In the genomic region with DNA sequence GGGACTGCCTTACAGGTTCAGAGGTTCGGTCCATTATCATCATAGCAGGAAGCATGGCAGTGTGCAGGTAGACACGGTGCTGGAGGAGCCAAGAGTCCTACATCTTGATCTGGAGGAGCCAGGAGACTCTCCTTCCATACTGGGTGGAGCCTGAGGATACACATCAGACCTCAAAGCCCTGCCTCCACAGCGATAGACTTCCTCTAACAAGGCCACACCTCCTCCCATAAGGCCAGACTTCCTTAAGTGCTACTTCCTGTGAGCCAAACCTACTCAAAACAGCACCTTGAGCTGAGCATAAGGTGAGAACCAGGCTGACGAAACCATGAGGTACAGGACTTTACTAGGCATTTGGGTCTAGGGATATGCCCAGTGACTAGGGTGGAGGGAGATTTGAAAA, we compare ENCODE assay signal across 24 mouse cellular contexts. TPM values are rescaled to one million over a fixed set of nuclear protein-coding genes. Genes with fewer than 3 reads are reported as not detected.
A peak's percentile ranks its signal among the peaks of the same experiment; 100 is the strongest.
DNase-seq lines count a peak whose midpoint lies in the region; ATAC-seq and TF ChIP-seq lines count a peak whose summit lies in the region.
"Had no signal": no experiment of that assay in that cellular context is flagged by ENCODE, and none has a peak within 500 bp of the region (broad histone marks: within the 10 kb centered on the region; RNA-seq: fewer than 3 reads in every experiment).

No protein-coding gene starts in this region.

- TF ChIP-seq RAD21 in MEL (IDR thresholded peaks at IDR 0.05; ENCODE audit: low read depth, low read length): no peak

- ATAC-seq in megakaryocyte progenitor cell, adult 5-6 weeks (replicated peaks; ENCODE audit: poor library complexity): peak; percentile 43
- no peak for ATAC-seq in activated CD4-positive, CD25-positive, alpha-beta regulatory T cell, adult 4 months
- ATAC-seq: forebrain, embryonic 14.5 days; intestine, postnatal 0 days; Patski had no signal

- no peak overlapping the region for H3K9ac ChIP-seq in MEL (ENCODE audit: control insufficient read depth, low read depth, low read length, poor library complexity, severe bottlenecking)
- H3K9ac ChIP-seq: embryonic facial prominence, embryonic 15.5 days; heart, embryonic 15.5 days; hindbrain, embryonic 14.5 days had no signal

- no peaks in the 10 kb centered on the region for H3K79me2 ChIP-seq in MEL (ENCODE audit: control insufficient read depth, insufficient read depth, low read length, poor library complexity)

- no peaks in the 10 kb centered on the region for H3K27me3 ChIP-seq in MEL (ENCODE audit: control insufficient read depth in 1 of 2, insufficient read depth in 2 of 2, low read length in 2 of 2)

- no peak for TF ChIP-seq EP300 in MEL (IDR thresholded peaks at IDR 0.05; ENCODE audit: low read depth in 1 of 2, low read length in 2 of 2)

- H3K4me1 ChIP-seq in MEL (ENCODE audit: control insufficient read depth in 1 of 2, insufficient read depth in 2 of 2, low read length in 2 of 2): peaks cover 0 to 6% of the 10 kb centered on the region in 2 experiments; a peak in 1 of 4 replicates
- 0 out of 2 replicates have a peak, but pooled peaks cover 2% of the 10 kb centered on the region for H3K4me1 ChIP-seq in bone marrow macrophage, adult 2 months (ENCODE audit: control insufficient read depth, insufficient read depth, low read length)

- TF ChIP-seq CTCF in MEL (IDR thresholded peaks at IDR 0.05 in 2 of 3, conservative IDR thresholded peaks at IDR 0.05 in 1 of 3; ENCODE audit: control insufficient read depth in 1 of 3, insufficient read depth in 1 of 3, low read depth in 2 of 3, low read length in 3 of 3, poor library complexity in 1 of 3, severe bottlenecking in 1 of 3): no peak
- no peak for TF ChIP-seq CTCF in bone marrow macrophage, adult 2 months (IDR thresholded peaks at IDR 0.05; ENCODE audit: low read depth, low read length)

- H3K27ac ChIP-seq in MEL (ENCODE audit: control insufficient read depth, low read depth, low read length): no peak overlapping the region
- no peak overlapping the region for H3K27ac ChIP-seq in bone marrow macrophage, adult 2 months (ENCODE audit: insufficient read depth, low read depth, low read length)
- H3K27ac ChIP-seq: embryonic facial prominence, embryonic 15.5 days; forebrain, embryonic 10.5 days; heart, adult 2 months; heart, embryonic 15.5 days; hindbrain, embryonic 10.5 days; hindbrain, embryonic 14.5 days had no signal

- peak in 1 of 2 experiments; percentile 45; a peak in 1 of 4 replicates for TF ChIP-seq POLR2A in MEL (IDR thresholded peaks at IDR 0.05; ENCODE audit: control insufficient read depth in 1 of 2, insufficient read depth in 1 of 2, low read depth in 1 of 2, low read length in 2 of 2, poor library complexity in 1 of 2)
- no peak for TF ChIP-seq POLR2A in bone marrow macrophage, adult 2 months (IDR thresholded peaks at IDR 0.05; ENCODE audit: borderline replicate concordance, low read depth, low read length)

- peak overlapping the region; percentile 6 to 24; a peak in 2 of 4 replicates for H3K4me3 ChIP-seq in MEL (ENCODE audit: control insufficient read depth in 1 of 2, insufficient read depth in 1 of 2, low read depth in 2 of 2, low read length in 2 of 2)
- H3K4me3 ChIP-seq in bone marrow macrophage, adult 2 months (ENCODE audit: insufficient read depth, low read length): peak overlapping the region; percentile 37
- H3K4me3 ChIP-seq: embryonic facial prominence, embryonic 15.5 days; erythroblast, embryonic 14.5 days; forebrain, embryonic 10.5 days; heart, adult 2 months; heart, embryonic 15.5 days; hindbrain, embryonic 10.5 days had no signal

- peak; percentile 47 for DNase-seq in A20 (ENCODE audit: low read depth, low spot score)
- peak; percentile 79 for DNase-seq in MEL (ENCODE audit: low read depth, low spot score)
- no peak for DNase-seq in lung, postnatal 25 days (ENCODE audit: low spot score)
- no peak for DNase-seq in adrenal gland, adult 8-10 months
- DNase-seq: adrenal gland, postnatal 14 days; cerebellum, adult 8-10 months; cerebellum, postnatal 14 days; embryo, embryonic 11 days; gastrocnemius, postnatal 10 days; heart, adult 2 months; heart, postnatal 14 days; kidney, adult 8-10 months had no signal

- H3K9me3 ChIP-seq in MEL (replicated peaks; ENCODE audit: insufficient read depth, low read length): no peaks in the 10 kb centered on the region
- H3K9me3 ChIP-seq: embryonic facial prominence, embryonic 15.5 days; forebrain, embryonic 10.5 days; heart, embryonic 15.5 days; hindbrain, embryonic 10.5 days had no signal

- H3K36me3 ChIP-seq in MEL (ENCODE audit: control insufficient read depth in 1 of 2, insufficient read depth in 2 of 2, low read length in 2 of 2): no peaks in the 10 kb centered on the region
- H3K36me3 ChIP-seq: heart, embryonic 15.5 days; hindbrain, embryonic 10.5 days had no signal

TF ChIP-seq in MEL, 35 proteins besides CTCF, POLR2A, EP300 and RAD21:
- 0 out of 2 replicates have a peak, but pooled peaks have one; percentile 39 for TF ChIP-seq TBP (IDR thresholded peaks at IDR 0.05; ENCODE audit: low read depth, low read length)
- TF ChIP-seq ELF1 (IDR thresholded peaks at IDR 0.05; ENCODE audit: low read depth, low read length): peak; percentile 24; the same call in 1 of the 2 replicates
- TF ChIP-seq NELFE (IDR thresholded peaks at IDR 0.05; ENCODE audit: low read depth, low read length): 0 out of 2 replicates have a peak, but pooled peaks have one; percentile 21
- TF ChIP-seq HCFC1 (IDR thresholded peaks at IDR 0.05; ENCODE audit: low read depth, low read length): peak; percentile 35; the same call in 1 of the 2 replicates
- no peak for TF ChIP-seq JUND (IDR thresholded peaks at IDR 0.05; ENCODE audit: low read depth, low read length)
- TF ChIP-seq MXI1 (IDR thresholded peaks at IDR 0.05; ENCODE audit: low read depth, low read length): no peak

RNA-seq across cellular contexts. Expression of gene 5730409E04Rik, which starts 6.7 kb away (rescaled TPM):
- total RNA-seq in MEL (2012; rRNA removed): not detected in 2 replicates
- not detected for polyA plus RNA-seq in MEL (2012; ENCODE audit: insufficient read depth in 1 of 2, insufficient read length in 2 of 2, low read depth in 1 of 2, low replicate concordance in 2 of 2, missing spikeins in 1 of 2)
- 11.7 and 13.0 TPM in 2 replicates for polyA plus RNA-seq in bone marrow macrophage, adult 2 months (2012; ENCODE audit: insufficient read depth, insufficient read length, missing spikeins)
- 1.3 and 1.7 TPM in 2 replicates for total RNA-seq in megakaryocyte progenitor cell, adult 5-6 weeks (2015)
- 2.2 and 2.3 TPM in 2 replicates for total RNA-seq in megakaryocyte progenitor cell, adult 5-6 weeks (2017)
- under 1 TPM; 0.17 to 0.34 TPM for polyA plus RNA-seq in activated CD4-positive, CD25-positive, alpha-beta regulatory T cell, adult 4 months (2017; shearing (Covaris generic))
- 10 to 100 TPM; 17.6 to 23.7 (median 20.0) TPM for total RNA-seq in adrenal gland, adult 8-10 months (2022)
- polyA plus RNA-seq: erythroblast, embryonic 14.5 days had no signal

RNA-seq across cellular contexts. Expression of gene Clspn, which starts 59.6 kb away (rescaled TPM):
- total RNA-seq in MEL (2012; rRNA removed): 42.0 and 46.9 TPM in 2 replicates
- polyA plus RNA-seq in MEL (2012; ENCODE audit: insufficient read depth in 1 of 2, insufficient read length in 2 of 2, low read depth in 1 of 2, low replicate concordance in 2 of 2, missing spikeins in 1 of 2): 100 to 1,000 TPM in 1 of 2 experiments, 10 to 100 TPM in 1; 64.0 to 618 TPM
- 11.7 and 13.2 TPM in 2 replicates for polyA plus RNA-seq in bone marrow macrophage, adult 2 months (2012; ENCODE audit: insufficient read depth, insufficient read length, missing spikeins)
- 32.5 and 33.7 TPM in 2 replicates for total RNA-seq in megakaryocyte progenitor cell, adult 5-6 weeks (2015)
- total RNA-seq in megakaryocyte progenitor cell, adult 5-6 weeks (2017): 66.8 and 106 TPM in 2 replicates
- polyA plus RNA-seq in activated CD4-positive, CD25-positive, alpha-beta regulatory T cell, adult 4 months (2017; shearing (Covaris generic)): 1 to 10 TPM; 7.0 to 8.4 TPM
- total RNA-seq in adrenal gland, adult 8-10 months (2022): 1 to 10 TPM in 3 of 4 experiments, under 1 TPM in 1; 0.44 to 1.8 (median 1.0) TPM

Comparison
In these comparisons a context has a peak if more than half of its experiments do, and no peak if none do; other contexts are left out.
1. DNase-seq: peak in A20 (single experiment) and MEL (single experiment); none in lung, postnatal 25 days (single experiment) and adrenal gland, adult 8-10 months (single experiment).
2. RNA of gene 5730409E04Rik, which starts 6.7 kb away (total RNA-seq): 17.6 to 23.7 TPM in adrenal gland, adult 8-10 months; 1.3 to 2.3 TPM in megakaryocyte progenitor cell, adult 5-6 weeks and not detected in MEL; every median in the first group is over 4 times any median in the second.
3. RNA of gene Clspn, which starts 59.6 kb away (total RNA-seq): 32.5 to 106 TPM in megakaryocyte progenitor cell, adult 5-6 weeks and 42.0 to 46.9 TPM in MEL; 0.44 to 1.8 TPM in adrenal gland, adult 8-10 months; every median in the first group is over 10 times any median in the second.